Mouse (Mus musculus) ES-E14 (cell line): Measurements from ENCODE around the gene Atg2a. TPM values are rescaled to one million over a fixed set of nuclear protein-coding genes. Genes with fewer than 3 reads are reported as not detected.

ENCODE experiments used
- DNase-seq: peaks from one replicate; pipeline ENCODE4 v3.0.0-alpha.2; 2013; ENCODE audit warnings: low read depth, low spot score
- H3K27ac ChIP-seq: 2 replicates; pipeline ENCODE4 v1.5.1; 2012; ENCODE audit warnings: low read depth, mild to moderate bottlenecking, low read length, moderate library complexity, mixed read lengths; ENCODE audit not compliant: poor library complexity, insufficient read depth, severe bottlenecking
- H3K36me3 ChIP-seq: 2 replicates; pipeline ENCODE4 v1.6.1; 2012; ENCODE audit warnings: mild to moderate bottlenecking, low read length, moderate library complexity, mixed read lengths; ENCODE audit not compliant: control insufficient read depth, poor library complexity, insufficient read depth, severe bottlenecking
- H3K4me1 ChIP-seq, 2 experiments: fragments of 150-350 bp in 1 of 2; sonication (generic) in 1 of 2; 2 replicates each; pipeline ENCODE4 v1.6.1; 2012; ENCODE audit warnings: low read length in 2 of 2, mild to moderate bottlenecking in 1 of 2, mixed read lengths in 1 of 2; ENCODE audit not compliant: control insufficient read depth in 2 of 2, insufficient read depth in 2 of 2, poor library complexity in 1 of 2
- H3K4me3 ChIP-seq, 2 experiments: fragments of 150-350 bp in 1 of 2; sonication (generic) in 1 of 2; 2 replicates each; pipeline ENCODE4 v1.5.1; 2012; ENCODE audit warnings: low read length in 2 of 2, low read depth in 1 of 2, mild to moderate bottlenecking in 1 of 2, mixed read lengths in 1 of 2; ENCODE audit not compliant: insufficient read depth in 1 of 2, poor library complexity in 1 of 2, severe bottlenecking in 1 of 2
- H3K9ac ChIP-seq: 2 replicates; pipeline ENCODE4 v1.6.1; 2012; ENCODE audit warnings: low read depth, mild to moderate bottlenecking, low read length, mixed read lengths; ENCODE audit not compliant: poor library complexity, insufficient read depth, severe bottlenecking
- H3K9me3 ChIP-seq: fragments of 150-350 bp; sonication (generic); 2 replicates; pipeline ENCODE4 v1.6.1; 2012; ENCODE audit warnings: low read depth, mild to moderate bottlenecking, low read length; ENCODE audit not compliant: control insufficient read depth, insufficient read depth
- CHD2 ChIP-seq: IDR thresholded peaks from 2 replicates; pipeline ENCODE4 v1.6.1; 2014; ENCODE audit warnings: mild to moderate bottlenecking, low read depth, low read length, inconsistent platforms
- HCFC1 ChIP-seq: IDR thresholded peaks from 2 replicates; pipeline ENCODE4 v1.6.1; 2012; ENCODE audit warnings: low read length, inconsistent platforms, borderline replicate concordance; ENCODE audit not compliant: insufficient read depth
- MAFK ChIP-seq: IDR thresholded peaks from 2 replicates; pipeline ENCODE4 v1.6.1; 2014; ENCODE audit warnings: mild to moderate bottlenecking, low read depth, low read length, inconsistent platforms; ENCODE audit not compliant: insufficient read depth
- ZC3H11A ChIP-seq: IDR thresholded peaks from 2 replicates; pipeline ENCODE4 v1.6.1; 2012; ENCODE audit warnings: low read depth, mild to moderate bottlenecking, inconsistent platforms, low read length, borderline replicate concordance
- ZNF384 ChIP-seq: IDR thresholded peaks from 2 replicates; pipeline ENCODE4 v1.6.1; 2012; ENCODE audit warnings: low read depth, low read length, inconsistent platforms
- in situ Hi-C, 2 experiments: fragments of 600-800 bp; cut with MboI; formaldehyde crosslinking; loops; one replicate each; pipeline ENCODE4 v1.15.1; 2025; ENCODE audit warnings: low sequenced_read_pairs in 2 of 2, inconsistent platforms in 1 of 2; ENCODE audit not compliant: unreplicated experiment in 2 of 2
- total RNA-seq: library from RNA; depleted of rRNA; stranded (reverse); fragments of 300-350 nt; gene quantifications from 2 replicates; pipeline ENCODE4 v1.2.3, GENCODE M21; 2012

The Atg2a gene
- total RNA-seq, 1 experiment: 31.8 TPM

DNA sequence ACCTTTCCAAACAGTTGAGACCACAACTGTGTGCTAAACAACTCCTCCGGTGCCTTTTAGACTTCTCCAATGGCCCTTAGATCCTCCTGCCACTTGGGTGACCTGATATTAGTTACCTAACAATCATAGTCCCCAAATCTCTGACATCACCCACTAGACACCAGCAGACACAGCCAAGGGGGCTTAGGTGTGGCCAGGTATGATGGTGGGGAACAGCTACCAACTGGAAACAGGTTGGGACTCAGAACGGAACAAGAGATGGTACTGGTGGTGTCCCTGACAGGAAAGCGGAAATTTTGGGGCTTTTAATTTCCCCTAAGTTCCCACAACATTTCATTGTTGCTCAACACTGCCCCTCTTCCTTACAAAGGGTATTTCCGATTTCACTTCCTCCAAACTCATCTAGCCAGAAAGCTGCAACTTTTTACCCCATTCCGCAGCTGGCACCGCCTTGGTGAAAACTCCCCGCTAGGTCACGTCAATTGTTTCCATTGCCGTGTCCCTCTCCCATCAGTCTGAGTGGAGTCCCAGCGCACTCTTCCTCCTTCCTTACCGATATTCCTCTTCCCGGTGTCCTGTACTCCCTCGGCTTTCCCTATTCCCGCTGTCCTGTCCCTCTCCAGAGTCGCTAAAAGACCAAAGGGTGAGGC lies 34.4 kb downstream of the Atg2a start:
- H3K9ac ChIP-seq: peak overlapping the region; percentile 89
- H3K4me3 ChIP-seq: peak overlapping the region; percentile 71 to 78
- DNase-seq: no peak
- in situ Hi-C loops: no loop called here
- H3K27ac ChIP-seq: peak overlapping the region; percentile 51; the same call in 1 of the 2 replicates
- peaks cover 17 to 18% of the 10 kb centered on the region in 2 experiments for H3K4me1 ChIP-seq
- no peaks in the 10 kb centered on the region for H3K9me3 ChIP-seq
- TF ChIP-seq ZC3H11A (no peak), HCFC1 (no peak), CHD2 (no peak), ZNF384 (no peak), MAFK (no peak)
- H3K36me3 ChIP-seq: peaks cover 4% of the 10 kb centered on the region; the same call in 1 of the 2 replicates

DNA sequence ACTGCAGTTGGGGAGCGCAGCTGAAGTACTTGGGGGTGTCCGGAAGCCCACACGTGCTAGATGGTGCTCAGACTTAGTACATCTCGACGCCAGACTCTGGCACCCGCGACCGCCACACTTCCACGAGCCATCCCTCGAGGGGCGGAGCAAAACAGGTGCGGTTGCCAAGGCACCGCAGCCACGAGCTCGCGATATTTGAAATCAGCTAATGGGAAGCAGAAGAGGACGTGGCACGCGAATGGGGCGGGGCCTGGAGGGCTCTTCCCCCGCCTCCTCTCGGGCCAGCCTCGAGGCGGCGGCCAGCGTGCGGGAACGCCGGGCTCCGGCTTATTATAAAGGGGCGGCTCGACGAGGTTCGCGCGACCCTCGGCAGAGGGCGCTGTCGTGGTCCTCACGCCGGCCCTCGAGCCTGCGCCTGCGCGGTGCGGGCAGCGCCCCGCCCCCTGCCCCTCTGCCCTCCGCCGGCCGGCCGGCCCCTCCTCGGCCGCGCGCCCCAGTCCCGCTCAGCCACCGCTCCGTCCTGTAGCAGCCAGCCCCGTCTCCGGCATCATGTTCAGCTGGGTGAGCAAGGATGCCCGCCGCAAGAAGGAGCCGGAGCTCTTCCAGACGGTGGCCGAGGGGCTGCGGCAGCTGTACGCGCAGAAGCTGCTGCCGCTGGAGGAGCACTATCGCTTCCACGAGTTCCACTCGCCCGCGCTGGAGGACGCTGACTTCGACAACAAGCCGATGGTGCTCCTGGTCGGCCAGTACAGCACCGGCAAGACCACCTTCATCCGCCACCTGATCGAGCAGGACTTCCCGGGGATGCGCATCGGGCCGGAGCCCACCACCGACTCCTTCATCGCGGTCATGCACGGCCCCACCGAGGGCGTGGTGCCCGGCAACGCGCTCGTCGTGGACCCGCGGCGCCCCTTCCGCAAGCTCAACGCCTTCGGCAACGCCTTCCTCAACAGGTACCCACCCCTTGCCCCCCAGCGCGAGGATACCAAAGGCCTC lies 35.3 kb downstream of the Atg2a start, which contains the start of gene Ehd1:
Ehd1 (plus strand) TSS at position 300 of the 996 bp plus-strand sequence.
- DNase-seq: peak; percentile 98
- peak within 1 kb of the TSS; percentile 79 to 89 for H3K4me3 ChIP-seq
- H3K9ac ChIP-seq: peak within 1 kb of the TSS; percentile 89
- in situ Hi-C loops: no loop called here
- peaks cover 12 to 17% of the 10 kb centered on the region in 2 experiments for H3K4me1 ChIP-seq
- H3K9me3 ChIP-seq: no peaks in the 10 kb centered on the region
- TF ChIP-seq MAFK: no peak
- no peak for TF ChIP-seq ZC3H11A
- no peak for TF ChIP-seq ZNF384
- TF ChIP-seq CHD2: peak; percentile 97
- TF ChIP-seq HCFC1: peak; percentile 20; the same call in 1 of the 2 replicates
- H3K36me3 ChIP-seq: peaks cover 13% of the 10 kb centered on the region
- peak within 1 kb of the TSS; percentile 63 for H3K27ac ChIP-seq

DNA sequence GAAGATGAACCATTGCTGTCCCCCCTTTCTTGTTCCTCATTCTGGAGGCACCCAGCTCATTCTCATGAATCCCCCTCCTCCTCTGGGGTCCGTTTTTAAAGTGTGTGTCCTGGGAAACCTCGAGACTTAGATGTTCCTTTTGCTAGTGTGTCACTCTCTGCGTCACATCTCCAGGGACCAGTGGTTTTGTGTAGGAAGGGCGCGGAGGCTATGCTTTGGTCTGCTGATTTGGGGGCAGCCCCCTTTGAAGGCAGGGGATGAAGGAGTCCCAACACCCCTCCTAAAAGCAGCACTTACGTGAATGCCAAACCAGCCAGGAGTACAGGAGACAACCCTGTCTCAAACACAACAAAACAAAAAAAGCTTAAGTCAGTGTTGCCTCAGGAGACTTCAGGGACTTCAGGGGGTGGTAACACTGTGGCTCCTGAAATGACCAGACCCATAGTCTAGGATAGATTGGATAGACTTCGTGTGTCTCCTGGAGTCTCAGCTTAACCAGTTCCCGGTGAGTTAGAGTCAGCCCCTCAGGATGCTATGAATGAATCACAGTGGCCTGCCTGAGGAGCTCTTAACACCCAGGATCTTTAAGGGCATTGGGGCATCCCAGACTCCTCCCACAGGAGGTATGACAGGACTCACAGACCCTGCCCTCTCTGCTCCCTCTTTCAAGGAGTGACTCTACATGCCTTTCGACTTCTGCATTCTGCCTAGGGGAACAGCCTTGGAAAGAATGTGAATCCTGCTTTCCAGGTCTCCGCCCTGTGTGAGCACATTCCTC lies 36.4 kb downstream of the Atg2a start:
- DNase-seq: peak; percentile 89
- Histone ChIP-seq H3K9ac (peak overlapping the region; percentile 86), H3K4me1 (peaks cover 8 to 10% of the 10 kb centered on the region in 2 experiments), H3K27ac (peak overlapping the region; percentile 63), H3K9me3 (no peaks in the 10 kb centered on the region), H3K4me3 (peak overlapping the region; percentile 79 to 89), H3K36me3 (peaks cover 18% of the 10 kb centered on the region)
- in situ Hi-C loops: no loop called here
- TF ChIP-seq CHD2: no peak; the same call in 1 of the 2 replicates

DNA sequence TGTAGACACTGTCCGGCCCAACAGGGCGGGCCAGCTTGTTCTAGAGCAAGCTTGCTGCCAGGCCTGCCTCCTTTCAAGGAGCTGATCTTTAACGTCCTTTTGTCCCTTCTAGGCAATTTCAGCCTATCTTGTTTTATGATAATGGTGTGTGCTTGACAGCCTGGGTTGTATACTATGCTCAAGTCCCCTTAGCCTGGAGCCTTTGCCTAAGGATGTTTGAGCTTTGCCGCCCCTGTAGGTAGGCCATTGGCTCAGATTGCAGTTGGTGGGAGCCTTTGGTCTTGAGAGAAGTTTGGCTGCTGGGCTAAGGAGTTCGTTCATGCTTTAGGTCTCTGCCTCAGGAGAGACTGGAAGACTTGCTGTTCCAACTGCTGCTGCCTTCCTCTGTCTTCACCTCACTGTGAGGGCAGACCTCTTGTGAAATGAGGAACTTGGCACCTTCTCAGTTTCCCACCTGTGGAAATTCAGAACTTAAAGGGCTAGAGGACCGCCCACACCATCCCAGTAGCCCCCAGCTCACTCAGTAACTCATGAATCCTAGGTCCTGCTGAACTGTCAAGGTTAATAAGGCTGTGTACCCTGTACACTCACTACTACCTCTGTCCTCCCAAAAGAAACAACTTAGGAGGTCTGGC lies 37.1 kb downstream of the Atg2a start:
- Histone ChIP-seq H3K36me3 (peaks cover 24% of the 10 kb centered on the region), H3K9me3 (no peaks in the 10 kb centered on the region), H3K27ac (peak overlapping the region; percentile 32; the same call in 1 of the 2 replicates), H3K4me1 (peaks cover 8 to 10% of the 10 kb centered on the region in 2 experiments), H3K9ac (peak overlapping the region; percentile 9; the same call in 1 of the 2 replicates), H3K4me3 (peak overlapping the region in 1 of 2 experiments; percentile 19; a peak in 2 of 4 replicates)
- TF ChIP-seq ZC3H11A: no peak
- TF ChIP-seq ZNF384: no peak
- in situ Hi-C loops: no loop called here
- DNase-seq: no peak
